Mouse (Mus musculus) liver, postnatal 0 days (tissue): ENCODE measurements around the gene Hsdl1.

Source experiments
- CTCF ChIP-seq: sonication (generic); IDR thresholded peaks from 2 replicates; pipeline ENCODE4 v1.5.1; 2016; ENCODE audit warnings: antibody characterized with exemption, low read depth
- EP300 ChIP-seq: IDR thresholded peaks from 2 replicates; pipeline ENCODE4 v1.6.1; 2016; ENCODE audit warnings: antibody characterized with exemption, low read depth, mild to moderate bottlenecking

DNA sequence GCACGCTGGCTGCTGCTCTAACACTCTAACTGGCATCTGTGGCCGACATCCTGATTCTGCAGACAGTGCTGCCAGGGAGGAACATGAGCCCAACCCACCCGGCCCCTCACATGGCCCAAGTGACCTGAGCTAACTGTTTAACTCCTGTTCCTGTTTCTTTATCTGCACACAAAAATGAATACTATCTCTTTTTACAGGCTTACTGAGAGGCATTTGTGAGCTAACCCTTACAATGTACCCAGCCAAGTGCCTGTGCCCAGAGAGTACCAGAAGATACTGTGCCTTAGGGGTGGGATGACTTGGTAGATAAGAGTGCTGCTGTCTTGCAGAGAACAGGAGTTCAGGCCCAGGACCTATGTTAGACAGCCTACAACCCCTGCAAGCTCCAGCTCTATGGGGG, 60.0 kb downstream of the Hsdl1 start:
- TF ChIP-seq CTCF (no peak), EP300 (peak; percentile 92)
